Mouse (Mus musculus) testis, adult 2 months (tissue): ENCODE measurements around the gene Polr1c.

Source experiments
- CTCF ChIP-seq: fragments of 200-500 bp; IDR thresholded peaks from 2 replicates; pipeline ENCODE4 v1.5.1; 2012; ENCODE audit warnings: low read depth, mild to moderate bottlenecking, inconsistent platforms, low read length, moderate library complexity; ENCODE audit not compliant: control insufficient read depth, insufficient read depth, insufficient replicate concordance
- POLR2A ChIP-seq: fragments of 200-500 bp; IDR thresholded peaks from 2 replicates; pipeline ENCODE4 v1.6.1; 2012; ENCODE audit warnings: low read depth, mild to moderate bottlenecking, inconsistent platforms, low read length, moderate library complexity; ENCODE audit not compliant: control insufficient read depth

GRCm38 (mm10) chr17:46265918-46266618, 18.2 kb upstream of the Polr1c start:
- TF ChIP-seq CTCF, result peak; percentile 58; the same call in 1 of the 2 replicates
- TF ChIP-seq POLR2A, result no peak
